Mouse (Mus musculus) CD4-positive helper T cell, adult 2 months (primary cell): ENCODE measurements around the gene Metrn.

Experiments
- DNase-seq: peaks from one replicate; pipeline ENCODE4 v3.0.0-alpha.2; 2012; ENCODE audit warnings: low read depth, missing footprints, low spot score

Metrn gene

DNA sequence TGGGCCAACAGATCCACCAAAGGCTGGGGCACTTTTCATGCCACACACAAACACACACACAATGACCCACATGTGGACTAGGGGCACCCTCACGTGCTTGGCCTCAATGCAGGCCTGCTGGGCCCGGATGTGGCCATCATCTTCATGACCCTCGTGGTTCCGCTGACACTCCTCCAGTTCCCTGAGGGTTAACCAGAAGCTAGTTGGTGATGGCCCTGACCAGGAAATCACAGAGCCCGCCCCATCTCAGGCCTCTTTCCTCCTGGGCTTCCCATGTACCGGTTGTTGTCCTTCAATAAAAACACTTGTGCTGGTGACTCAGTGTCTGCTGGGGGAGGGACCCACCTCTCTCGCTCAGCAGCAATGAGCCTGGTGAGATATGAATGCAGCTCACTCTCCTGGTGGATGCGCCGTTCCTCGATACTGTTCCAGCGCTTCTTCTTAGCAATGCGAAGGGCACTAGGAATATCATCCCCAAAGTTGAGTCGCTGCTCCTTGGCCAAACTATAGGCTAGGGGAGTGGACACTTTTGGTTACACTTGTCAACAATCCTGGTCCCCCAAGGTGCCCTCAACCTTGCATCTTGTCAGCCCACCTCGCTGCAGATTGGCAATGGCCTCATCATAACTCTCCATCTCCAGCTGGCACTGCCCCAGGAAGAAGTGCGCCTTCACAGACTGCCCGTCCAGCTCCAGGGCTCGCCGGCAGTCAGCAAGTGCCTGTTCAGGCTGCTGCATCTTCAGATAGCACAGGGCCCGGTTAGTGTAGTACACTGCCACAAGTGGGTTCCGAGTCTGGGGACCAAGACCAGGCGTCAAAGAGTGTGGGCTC lies 34.7 kb upstream of the Metrn start:
- DNase-seq: no peak

DNA sequence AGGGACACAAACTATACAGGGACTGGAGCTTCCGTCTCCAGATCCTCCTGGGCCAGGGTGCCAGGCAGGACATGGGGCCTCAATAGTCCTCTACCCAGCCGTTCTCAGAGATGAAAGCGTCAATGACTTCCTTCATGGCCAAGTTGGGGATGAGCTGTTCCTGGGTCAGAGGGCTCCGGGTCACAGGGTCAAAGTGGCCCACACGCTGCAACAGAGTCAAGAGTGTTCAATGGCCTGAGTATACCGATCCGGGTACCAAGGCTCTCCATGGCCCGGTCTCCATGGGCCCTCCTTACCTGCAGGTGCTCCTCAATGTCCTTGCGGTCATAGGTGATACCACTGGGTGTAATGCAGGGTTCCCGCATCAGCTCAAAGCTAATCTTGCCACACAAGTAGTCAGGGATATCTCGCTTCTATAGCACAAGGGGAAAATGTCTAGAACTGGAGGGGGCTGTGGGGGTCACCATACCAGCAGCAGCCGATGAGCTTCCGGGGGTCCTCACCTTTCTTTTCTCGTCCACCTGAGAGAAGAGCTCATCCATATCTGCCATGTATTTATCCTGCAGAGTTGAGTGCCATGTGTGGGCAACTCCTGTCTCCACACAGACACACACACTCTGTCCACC lies 34.0 kb upstream of the Metrn start:
- DNase-seq: no peak

DNA sequence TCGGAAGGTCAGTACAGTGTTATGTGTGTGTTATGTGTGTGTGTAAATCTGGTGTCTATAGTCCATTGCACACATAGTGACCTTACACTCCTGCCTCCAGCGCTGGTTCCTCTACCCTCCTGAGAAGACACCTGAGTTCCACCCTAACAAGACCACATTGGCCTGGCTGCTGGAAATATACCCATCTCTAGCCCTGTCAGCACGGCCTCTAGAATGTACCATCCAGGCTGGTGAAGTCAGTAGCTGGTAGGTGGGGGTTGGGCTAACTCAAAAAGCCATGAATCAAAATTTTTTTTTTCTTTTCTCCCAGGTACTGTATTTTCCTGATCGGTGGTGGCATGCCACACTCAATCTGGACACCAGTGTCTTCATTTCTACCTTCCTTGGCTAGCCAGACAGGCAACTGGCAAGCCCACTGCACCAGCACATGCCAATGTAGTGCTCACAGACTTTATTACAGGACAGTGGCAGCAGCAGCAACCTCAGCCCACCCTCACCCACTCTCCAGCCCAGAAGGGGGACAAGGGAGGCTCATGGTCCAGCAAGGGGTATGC lies 33.3 kb upstream of the Metrn start:
- DNase-seq: no peak

DNA sequence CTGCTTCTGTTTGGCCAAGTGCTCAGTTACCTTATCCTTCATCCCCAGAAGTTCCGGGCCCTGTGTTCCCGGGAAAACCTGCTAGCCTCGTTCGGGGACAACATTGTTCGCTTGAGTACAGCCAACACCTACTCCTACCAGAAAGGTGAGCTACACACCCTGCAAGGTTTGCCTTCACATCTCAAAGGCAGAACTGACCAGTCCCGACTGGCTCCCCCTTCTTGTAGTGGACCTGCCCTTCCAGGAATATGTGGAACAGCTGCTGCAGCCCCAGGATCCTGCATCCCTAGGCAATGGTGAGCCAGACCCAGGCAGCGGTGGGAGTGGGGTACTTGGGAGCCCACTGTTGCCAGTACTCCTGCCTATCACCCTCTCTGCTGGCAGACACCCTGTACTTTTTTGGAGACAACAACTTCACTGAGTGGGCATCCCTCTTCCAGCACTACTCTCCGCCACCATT lies 32.7 kb upstream of the Metrn start:
- no peak for DNase-seq

DNA sequence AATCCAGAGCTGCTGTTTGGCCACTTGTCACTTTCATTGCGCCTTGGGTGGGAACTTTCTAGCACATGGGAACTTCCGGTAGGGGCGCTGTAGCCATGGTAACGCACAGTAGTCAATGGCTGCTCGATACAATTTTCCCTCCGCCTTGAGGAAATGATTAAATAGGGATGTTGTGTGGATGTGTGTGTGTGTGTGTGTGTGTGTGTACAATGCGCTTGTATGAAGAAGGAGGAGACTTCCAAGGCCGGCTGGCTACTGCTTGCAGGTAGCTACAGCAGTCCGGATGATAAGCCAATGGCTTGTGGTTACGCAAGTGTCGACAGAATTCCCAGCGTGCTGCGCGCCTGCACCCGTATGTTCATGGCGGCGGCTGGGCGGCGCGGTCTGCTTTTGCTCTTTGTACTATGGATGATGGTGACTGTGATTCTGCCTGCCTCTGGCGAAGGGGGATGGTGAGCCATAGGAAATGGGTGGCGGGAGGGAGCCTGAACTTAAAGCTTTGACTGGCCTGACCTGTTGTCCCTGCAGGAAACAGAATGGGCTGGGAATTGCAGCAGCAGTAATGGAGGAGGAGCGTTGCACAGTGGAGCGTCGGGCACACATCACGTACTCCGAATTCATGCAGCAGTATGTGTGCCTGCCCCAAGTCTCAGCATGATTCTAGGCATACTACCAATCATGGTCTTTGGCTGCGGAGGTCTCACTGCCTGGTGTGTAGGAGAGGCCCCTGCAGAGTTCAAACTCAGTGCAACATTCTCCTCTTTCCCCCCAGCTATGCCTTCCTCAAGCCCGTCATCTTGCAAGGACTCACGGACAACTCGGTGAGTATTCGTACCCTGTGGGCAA lies 32.0 kb upstream of the Metrn start, which contains the start of gene Jmjd8:
Gene Jmjd8 (plus strand): TSS at position 156 of the 846 bp plus-strand sequence.
- DNase-seq: peak; percentile 85

DNA sequence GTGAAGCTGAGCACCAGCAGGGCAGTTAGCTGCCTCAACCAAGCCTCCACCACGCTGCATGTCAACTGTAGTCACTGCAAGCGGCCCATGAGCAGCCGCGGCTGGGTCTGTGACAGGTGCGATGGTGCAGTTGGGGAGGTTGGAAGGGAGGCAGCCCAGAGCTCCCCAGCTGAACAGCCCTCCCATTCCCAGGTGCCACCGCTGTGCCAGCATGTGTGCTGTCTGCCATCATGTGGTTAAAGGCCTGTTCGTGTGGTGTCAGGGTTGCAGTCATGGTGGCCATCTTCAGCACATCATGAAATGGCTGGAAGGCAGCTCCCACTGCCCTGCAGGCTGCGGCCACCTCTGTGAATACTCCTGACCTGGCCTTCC lies 31.3 kb upstream of the Metrn start:
- peak; percentile 29 for DNase-seq

DNA sequence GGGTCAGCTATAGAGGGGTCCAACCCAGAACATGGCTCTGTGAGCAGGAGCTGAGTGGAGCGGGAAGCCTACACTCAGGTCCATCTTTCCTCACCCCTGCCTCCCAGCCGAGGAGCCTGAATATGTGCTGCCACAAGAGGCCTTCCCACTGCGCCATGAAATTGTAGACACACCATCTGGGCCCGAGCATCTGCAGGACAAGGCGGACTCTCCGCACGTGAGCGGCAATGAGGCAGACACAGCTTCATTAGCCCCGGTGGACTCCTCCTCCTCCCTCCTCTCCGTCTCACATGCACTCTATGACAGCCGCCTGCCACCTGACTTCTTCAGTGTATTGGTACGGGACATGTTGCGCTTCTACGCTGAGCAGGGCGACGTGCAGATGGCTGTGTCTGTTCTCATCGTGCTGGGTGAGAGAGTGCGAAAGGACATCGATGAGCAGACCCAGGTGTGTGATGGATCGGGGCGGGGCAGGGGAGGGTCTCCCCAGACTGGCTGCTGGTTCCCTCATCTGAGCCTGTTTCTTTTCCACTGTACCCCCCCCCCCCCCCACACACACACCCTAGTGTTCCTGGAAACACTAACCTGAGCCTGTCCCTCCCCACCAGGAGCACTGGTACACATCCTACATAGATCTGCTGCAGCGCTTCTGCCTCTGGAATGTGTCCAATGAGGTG lies 30.7 kb upstream of the Metrn start:
- no peak for DNase-seq

DNA sequence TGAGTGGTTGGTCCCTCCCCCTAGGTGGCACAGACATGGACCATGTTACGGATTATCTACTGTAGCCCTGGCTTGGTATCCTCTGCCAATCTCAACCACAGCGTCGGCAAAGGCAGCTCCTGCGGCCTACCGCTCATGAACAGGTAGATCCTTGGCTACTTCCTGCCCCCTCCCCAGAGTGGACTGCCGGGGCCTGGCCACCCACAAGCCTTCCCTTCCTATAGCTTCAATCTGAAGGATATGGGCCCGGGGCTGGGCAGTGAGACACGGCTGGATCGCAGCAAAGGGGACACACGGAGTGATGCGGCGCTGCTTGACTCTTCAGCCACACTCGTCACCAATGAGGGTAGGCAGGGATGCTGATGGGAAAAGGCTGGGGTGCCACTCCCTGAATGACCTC lies 30.1 kb upstream of the Metrn start:
- DNase-seq: no peak

DNA sequence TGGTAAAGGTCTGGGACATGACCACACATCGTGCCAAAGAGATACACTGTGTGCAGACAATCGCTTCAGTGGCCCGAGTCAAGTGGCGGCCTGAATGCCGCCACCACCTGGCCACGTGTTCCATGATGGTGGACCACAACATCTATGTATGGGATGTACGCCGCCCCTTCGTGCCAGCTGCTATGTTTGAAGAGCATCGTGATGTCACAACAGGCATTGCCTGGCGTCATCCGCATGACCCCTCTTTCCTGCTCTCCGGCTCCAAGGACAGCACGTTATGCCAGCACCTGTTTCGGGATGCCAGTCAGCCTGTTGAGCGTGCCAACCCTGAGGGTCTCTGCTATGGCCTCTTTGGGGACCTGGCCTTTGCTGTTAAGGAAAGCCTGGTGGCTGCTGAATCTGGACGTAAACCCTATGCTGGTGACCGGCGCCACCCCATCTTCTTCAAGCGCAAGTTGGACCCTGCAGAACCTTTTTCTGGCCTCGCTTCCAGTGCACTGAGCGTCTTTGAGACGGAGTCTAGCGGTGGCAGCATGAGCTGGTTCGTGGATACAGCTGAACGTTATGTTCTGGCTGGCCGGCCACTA lies 29.1 kb upstream of the Metrn start:
- no peak for DNase-seq

DNA sequence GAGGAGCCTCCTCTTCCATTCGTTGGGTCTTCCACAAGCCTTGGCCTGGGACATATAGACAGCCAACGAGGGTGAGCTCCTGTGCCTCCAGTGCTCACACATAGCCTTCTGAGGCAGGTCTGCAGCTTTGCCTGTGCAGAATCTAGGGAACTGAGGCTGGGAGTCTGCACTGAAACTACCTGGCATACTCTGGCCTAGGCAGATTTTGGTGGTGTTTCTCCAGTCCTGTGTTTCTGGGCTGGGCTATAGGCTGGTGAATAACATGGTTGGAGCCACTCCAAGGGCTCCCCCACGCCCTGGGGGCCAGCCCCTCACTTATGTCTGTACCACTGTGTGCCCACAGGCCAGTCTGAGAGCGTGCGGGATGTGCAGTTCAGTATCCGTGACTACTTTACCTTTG lies 28.4 kb upstream of the Metrn start:
- DNase-seq: no peak

DNA sequence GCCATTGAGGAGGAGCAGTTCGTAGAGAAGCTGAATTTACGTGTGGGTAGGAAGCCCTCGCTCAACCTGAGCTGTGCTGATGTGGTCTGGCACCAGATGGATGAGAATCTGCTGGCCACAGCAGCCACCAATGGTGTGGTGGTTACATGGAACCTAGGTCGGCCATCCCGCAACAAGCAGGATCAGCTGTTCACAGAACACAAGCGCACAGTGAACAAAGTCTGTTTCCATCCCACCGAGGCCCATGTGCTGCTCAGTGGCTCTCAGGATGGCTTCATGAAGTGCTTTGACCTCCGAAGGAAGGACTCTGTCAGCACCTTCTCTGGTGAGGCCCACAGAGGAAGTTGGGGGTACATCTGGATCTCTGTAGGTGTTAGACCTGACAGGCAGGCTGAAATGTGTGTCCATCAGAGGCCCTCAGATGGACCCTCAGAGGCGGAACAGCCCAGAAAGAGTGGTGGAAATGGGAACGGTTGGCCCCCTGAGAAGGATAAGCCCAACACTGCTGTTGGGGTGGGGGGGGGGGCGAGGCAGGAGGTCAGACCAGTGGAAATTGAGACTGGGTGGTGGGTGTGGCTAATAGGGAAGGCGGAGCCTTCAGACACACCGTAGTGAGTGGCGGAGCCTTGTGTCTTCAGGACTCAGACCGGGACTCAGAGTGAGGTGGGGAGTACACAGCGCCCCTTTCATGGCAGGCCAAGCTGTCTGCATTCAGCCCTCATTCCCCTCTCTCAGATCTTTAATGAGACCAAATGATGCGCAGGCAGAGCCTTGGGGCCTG lies 27.6 kb upstream of the Metrn start:
- DNase-seq: no peak

DNA sequence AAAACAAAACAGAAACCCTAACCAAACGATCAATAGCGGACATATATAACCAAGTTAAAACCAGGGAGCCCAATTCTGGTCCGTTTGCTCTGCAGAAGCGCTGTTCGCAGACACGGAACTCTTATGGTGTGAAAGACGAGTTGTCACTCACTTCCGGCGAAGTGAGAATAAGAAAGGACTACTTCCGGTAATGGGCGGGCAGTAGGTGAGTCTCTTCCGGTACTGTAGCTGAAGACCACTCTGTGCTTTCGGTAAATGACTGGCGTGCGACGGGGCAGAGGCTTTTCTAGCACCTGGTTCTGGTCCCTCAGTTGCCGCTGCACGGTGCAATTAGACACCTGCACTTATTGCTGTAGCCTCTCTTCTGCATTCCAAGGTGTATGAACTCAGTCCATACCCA lies 26.5 kb upstream of the Metrn start, which contains the start of gene Wdr24:
Gene Wdr24 (plus strand): TSS at position 176 of the 400 bp plus-strand sequence.
- peak; percentile 90 for DNase-seq

DNA sequence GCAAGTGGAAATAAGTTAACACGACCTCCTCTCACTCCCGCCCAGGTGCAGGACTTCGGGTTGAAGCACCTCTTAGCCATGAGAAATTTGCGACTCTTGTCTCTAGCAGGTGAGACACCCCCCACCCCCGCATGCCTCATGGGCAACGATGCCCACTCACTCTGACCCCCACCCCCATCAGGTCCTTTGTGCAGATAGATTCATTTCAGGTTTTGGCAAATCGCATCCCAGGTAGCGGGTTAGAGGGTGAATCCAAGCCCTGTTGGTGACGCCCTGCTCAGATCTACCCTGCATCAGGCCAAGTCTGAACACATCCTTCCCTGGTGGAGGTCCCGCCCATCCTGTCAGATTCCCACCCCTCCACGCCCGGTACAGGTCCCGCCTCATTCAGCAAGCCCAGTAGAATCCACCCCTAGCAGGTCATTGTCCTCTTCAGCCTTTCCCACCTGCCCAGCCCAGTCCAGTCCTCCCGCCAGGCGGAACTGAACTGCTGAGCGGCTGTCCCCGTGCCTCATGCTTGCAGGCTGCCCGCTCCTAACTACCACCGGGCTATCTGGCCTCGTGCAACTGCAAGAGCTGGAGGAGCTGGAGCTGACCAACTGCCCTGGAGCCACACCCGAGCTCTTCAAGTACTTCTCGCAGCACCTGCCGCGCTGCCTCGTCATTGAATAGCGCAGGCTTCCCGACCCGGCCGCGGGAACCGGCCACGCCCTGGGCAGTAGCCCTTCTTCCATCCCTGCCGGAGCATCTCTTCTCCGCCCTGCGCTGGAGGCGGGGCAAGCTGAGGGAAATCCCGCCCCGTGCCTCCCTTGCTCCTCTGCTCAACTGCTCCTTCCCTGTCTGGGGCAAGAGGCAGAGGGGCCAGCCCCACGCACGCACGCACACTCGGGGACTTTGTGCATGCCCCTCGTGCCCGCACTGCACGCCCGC lies 22.2 kb upstream of the Metrn start:
- no peak for DNase-seq

DNA sequence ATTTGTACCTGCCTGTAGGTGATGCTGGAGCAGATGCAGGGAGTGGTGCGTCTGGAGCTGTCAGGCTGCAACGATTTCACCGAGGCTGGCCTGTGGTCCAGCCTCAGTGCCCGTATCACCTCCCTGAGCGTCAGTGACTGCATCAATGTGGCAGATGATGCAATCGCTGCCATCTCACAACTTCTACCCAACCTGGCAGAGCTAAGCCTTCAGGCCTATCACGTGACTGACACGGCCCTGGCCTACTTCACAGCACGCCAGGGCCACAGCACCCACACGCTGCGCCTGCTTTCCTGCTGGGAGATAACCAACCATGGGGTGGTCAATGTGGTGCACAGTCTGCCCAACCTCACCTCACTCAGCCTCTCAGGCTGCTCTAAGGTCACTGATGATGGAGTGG lies 20.7 kb upstream of the Metrn start:
- no peak for DNase-seq

DNA sequence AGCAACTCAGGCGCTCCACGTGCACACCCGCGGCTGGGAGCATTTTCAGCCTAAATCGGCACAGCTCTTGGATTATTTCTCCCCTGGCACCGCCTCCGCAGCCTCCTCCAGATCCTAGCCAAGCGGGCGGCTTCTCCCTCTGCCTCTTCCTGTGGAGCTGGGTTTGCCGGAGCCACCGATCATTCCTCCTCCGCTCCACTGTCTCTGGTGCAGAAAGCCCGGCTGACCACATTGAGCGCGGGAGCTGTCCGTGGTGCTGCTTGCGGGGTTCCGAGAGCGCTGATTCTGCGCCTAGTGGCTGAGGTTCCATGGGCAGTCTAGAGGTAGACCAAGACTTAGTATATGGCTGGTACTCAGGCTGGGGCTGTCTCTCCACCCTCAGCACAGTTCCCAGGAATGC lies 16.5 kb upstream of the Metrn start:
- DNase-seq: peak; percentile 76

DNA sequence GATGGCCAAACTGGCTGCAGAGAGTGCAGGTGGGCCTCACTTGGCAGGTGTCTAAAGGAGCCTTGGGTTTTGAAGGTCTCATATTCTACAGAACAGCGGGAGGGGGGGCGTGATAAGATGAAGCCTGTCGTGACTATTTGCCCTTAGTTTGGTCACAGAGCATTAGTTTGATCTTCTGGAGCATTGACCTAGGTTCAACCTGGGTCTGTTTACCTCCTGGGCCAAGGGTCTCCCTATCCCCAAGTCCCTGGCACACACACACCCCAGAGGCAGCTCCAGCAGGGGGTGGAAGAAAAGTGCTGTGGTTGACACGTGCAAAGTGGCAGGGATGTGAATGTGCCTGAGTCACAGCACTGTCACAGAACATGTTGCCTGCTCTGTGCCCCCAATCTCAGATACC lies 14.0 kb upstream of the Metrn start:
- no peak for DNase-seq

DNA sequence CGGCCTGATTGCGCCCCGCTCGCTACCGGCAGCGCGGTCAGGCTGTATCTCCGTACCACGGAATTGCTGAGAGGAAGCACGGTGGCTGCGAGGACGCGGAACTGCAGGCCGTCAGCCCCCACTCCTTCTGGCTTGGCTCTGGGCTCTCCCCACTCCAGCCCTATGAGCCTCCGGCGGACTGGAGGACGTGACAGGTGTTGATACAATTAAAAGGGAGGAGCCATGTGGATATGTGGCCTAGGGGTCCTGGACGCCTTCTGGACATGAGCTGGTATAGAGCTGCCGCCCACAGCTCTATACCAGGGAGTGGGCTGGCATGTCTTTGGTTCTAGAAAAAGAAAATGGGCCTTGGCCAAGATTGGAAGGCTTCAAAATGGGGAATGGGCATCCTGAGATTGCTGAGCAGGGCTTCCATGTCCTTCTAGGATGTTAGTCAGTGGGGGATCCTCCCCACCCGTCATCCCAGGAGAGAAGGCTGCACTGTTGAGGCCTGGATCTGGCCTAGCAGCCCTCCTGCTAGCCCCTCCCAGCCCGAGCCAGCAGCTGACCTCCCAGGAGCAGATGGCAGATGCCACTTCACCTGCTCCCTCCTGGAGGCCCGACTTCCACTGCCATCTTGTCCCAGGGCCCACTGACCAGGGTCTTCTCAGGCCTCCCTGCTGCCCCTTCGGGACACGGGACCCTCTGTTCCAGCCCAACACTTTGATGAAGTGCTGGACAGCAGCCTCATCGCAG lies 12.8 kb upstream of the Metrn start:
- DNase-seq: no peak
